Mouse (Mus musculus): ENCODE measurements around the gene Prdx2. TPM values are rescaled to one million over a fixed set of nuclear protein-coding genes. Genes with fewer than 3 reads are reported as not detected.

The Prdx2 gene
- polyA plus RNA-seq (2017; shearing (Covaris generic)): 110 TPM

GRCm38 (mm10) chr8:84969241-84970134 is at the start of gene Prdx2, which contains the start of the genes Gm49661 and Rnaseh2a:
Prdx2 (plus strand) TSS chr8:84969587.
Gm49661 (minus strand) TSS chr8:84969433.
Rnaseh2a (minus strand) TSS chr8:84969767.

GRCm38 (mm10) chr8:84936962-84937546 is 32.3 kb upstream of the Prdx2 start, which contains the start of gene Mast1:
Mast1 (minus strand) TSS chr8:84937359.

GRCm38 (mm10) chr8:84946528-84947240 is 22.7 kb upstream of the Prdx2 start, which contains the start of gene Rtbdn:
Rtbdn (plus strand) TSS chr8:84946991.

GRCm38 (mm10) chr8:84978248-84978940 is 9.0 kb downstream of the Prdx2 start, which contains the start of gene Junb:
Junb (minus strand) TSS chr8:84978718.

GRCm38 (mm10) chr8:84990349-84990748 is 21.0 kb downstream of the Prdx2 start, which contains the start of gene Hook2:
Hook2 (plus strand) TSS chr8:84990603.

GRCm38 (mm10) chr8:85014431-85014830 is 45.0 kb downstream of the Prdx2 start, which contains the start of gene Best2:
Best2 (minus strand) TSS chr8:85014531.

Other genes starting within 250 kb of the Prdx2 start
- 8.6 TPM for gene G430095P16Rik, start 246.6 kb upstream of the Prdx2 start, polyA plus RNA-seq (2017; shearing (Covaris generic))
- gene Nfix, start 169.2 kb upstream of the Prdx2 start, polyA plus RNA-seq (2017; shearing (Covaris generic)): 12.2 TPM
- gene Dand5, start 146.8 kb upstream of the Prdx2 start, polyA plus RNA-seq (2017; shearing (Covaris generic)): 3.3 TPM
- gene Gadd45gip1, start 138.1 kb upstream of the Prdx2 start, polyA plus RNA-seq (2017; shearing (Covaris generic)): 19.6 TPM
- gene Rad23a, start 128.9 kb upstream of the Prdx2 start, polyA plus RNA-seq (2017; shearing (Covaris generic)): 113 TPM
- gene Calr, start 122.7 kb upstream of the Prdx2 start, polyA plus RNA-seq (2017; shearing (Covaris generic)): 547 TPM
- 59.5 TPM for gene Farsa, start 112.6 kb upstream of the Prdx2 start, polyA plus RNA-seq (2017; shearing (Covaris generic))
- gene Syce2, start 97.5 kb upstream of the Prdx2 start, polyA plus RNA-seq (2017; shearing (Covaris generic)): 5.3 TPM
- 22.4 TPM for gene Gcdh, start 75.7 kb upstream of the Prdx2 start, polyA plus RNA-seq (2017; shearing (Covaris generic))
- 0.57 TPM for gene Klf1, start 67.7 kb upstream of the Prdx2 start, polyA plus RNA-seq (2017; shearing (Covaris generic))
- gene Dnase2a, start 61.0 kb upstream of the Prdx2 start, polyA plus RNA-seq (2017; shearing (Covaris generic)): 5.6 TPM
- 0.24 TPM for gene Mast1, start 32.2 kb upstream of the Prdx2 start, polyA plus RNA-seq (2017; shearing (Covaris generic))
- gene Rtbdn, start 22.6 kb upstream of the Prdx2 start, polyA plus RNA-seq (2017; shearing (Covaris generic)): not detected
- gene Gm49661, start 154 bp upstream of the Prdx2 start, polyA plus RNA-seq (2017; shearing (Covaris generic)): not detected
- 59.4 TPM for gene Rnaseh2a, start 180 bp downstream of the Prdx2 start, polyA plus RNA-seq (2017; shearing (Covaris generic))
- 7,373 TPM for gene Junb, start 9.1 kb downstream of the Prdx2 start, polyA plus RNA-seq (2017; shearing (Covaris generic))
- 17.9 TPM for gene Hook2, start 21.0 kb downstream of the Prdx2 start, polyA plus RNA-seq (2017; shearing (Covaris generic))
- gene Best2, start 44.9 kb downstream of the Prdx2 start, polyA plus RNA-seq (2017; shearing (Covaris generic)): not detected
- 29.1 TPM for gene Asna1, start 55.7 kb downstream of the Prdx2 start, polyA plus RNA-seq (2017; shearing (Covaris generic))
- 198 TPM for gene Trir, start 57.2 kb downstream of the Prdx2 start, polyA plus RNA-seq (2017; shearing (Covaris generic))
- gene Tnpo2, start 67.3 kb downstream of the Prdx2 start, polyA plus RNA-seq (2017; shearing (Covaris generic)): 25.2 TPM
- gene Fbxw9, start 90.5 kb downstream of the Prdx2 start, polyA plus RNA-seq (2017; shearing (Covaris generic)): 6.5 TPM
- gene Gm5741, start 98.4 kb downstream of the Prdx2 start, polyA plus RNA-seq (2017; shearing (Covaris generic)): not detected
- 89.1 TPM for gene Dhps, start 102.2 kb downstream of the Prdx2 start, polyA plus RNA-seq (2017; shearing (Covaris generic))
- 134 TPM for gene Wdr83os, start 111.2 kb downstream of the Prdx2 start, polyA plus RNA-seq (2017; shearing (Covaris generic))
- gene Wdr83, start 111.7 kb downstream of the Prdx2 start, polyA plus RNA-seq (2017; shearing (Covaris generic)): 18.9 TPM
- 93.4 TPM for gene Man2b1, start 113.7 kb downstream of the Prdx2 start, polyA plus RNA-seq (2017; shearing (Covaris generic))
- gene Zfp791, start 153.5 kb downstream of the Prdx2 start, polyA plus RNA-seq (2017; shearing (Covaris generic)): not detected
- gene Cks1brt, start 182.3 kb downstream of the Prdx2 start, polyA plus RNA-seq (2017; shearing (Covaris generic)): not detected

All from effector memory CD4-positive, alpha-beta T cell, adult 5 months (primary cell).